Mouse (Mus musculus) layer of hippocampus, postnatal 36 days (tissue): ENCODE results near the gene Ctxn2. TPM values are rescaled to one million over a fixed set of nuclear protein-coding genes. Genes with fewer than 3 reads are reported as not detected.
"Not testable (repeated sequence)": the region's sequence is repeated elsewhere in the genome, so short reads cannot be mapped to it uniquely, and the experiment has no call there.

Experiments
- DNase-seq, 2 experiments: peaks; one replicate each; pipeline ENCODE4 v3.0.0; 2022
- total RNA-seq, 2 experiments: library from RNA; stranded (reverse); gene quantifications; 2 replicates each; pipeline ENCODE4 v1.2.3; 2021

Ctxn2 gene
- 10 to 100 TPM; 11.7 to 14.9 TPM for total RNA-seq

GRCm38 (mm10) chr2:125135903-125136811, at the start of gene Ctxn2:
Gene Ctxn2, plus strand, starts transcription at chr2:125136692.
- peak; percentile 57 to 60 for DNase-seq

GRCm38 (mm10) chr2:125088757-125089156, 47.7 kb upstream of the Ctxn2 start:
- DNase-seq = no peak

- not testable (repeated sequence) for DNase-seq
Observed at GRCm38 (mm10) chr2:125092123-125092522, 44.4 kb upstream of the Ctxn2 start.

GRCm38 (mm10) chr2:125104491-125104890, 32.0 kb upstream of the Ctxn2 start:
- DNase-seq = not testable (repeated sequence)

GRCm38 (mm10) chr2:125106536-125106935, 30.0 kb upstream of the Ctxn2 start:
- DNase-seq = not testable (repeated sequence)

GRCm38 (mm10) chr2:125119381-125120110, 16.9 kb upstream of the Ctxn2 start:
- DNase-seq = peak; percentile 57 to 64

- DNase-seq = no peak
Observed at GRCm38 (mm10) chr2:125122288-125122623, 14.2 kb upstream of the Ctxn2 start.

- DNase-seq = peak; percentile 63 to 72
Observed at GRCm38 (mm10) chr2:125122624-125123476, 13.6 kb upstream of the Ctxn2 start.

- peak in 1 of 2 experiments; percentile 77 for DNase-seq
Observed at GRCm38 (mm10) chr2:125123477-125123852, 13.0 kb upstream of the Ctxn2 start, which contains the start of gene Myef2. Gene Myef2, minus strand, starts transcription at chr2:125123661.

GRCm38 (mm10) chr2:125125824-125126223, 10.7 kb upstream of the Ctxn2 start:
- DNase-seq = no peak

- no peak for DNase-seq
Observed at GRCm38 (mm10) chr2:125126792-125127191, 9.7 kb upstream of the Ctxn2 start.

GRCm38 (mm10) chr2:125134113-125134512, 2.4 kb upstream of the Ctxn2 start:
- DNase-seq = no peak

GRCm38 (mm10) chr2:125136846-125137245, 354 bp downstream of the Ctxn2 start:
- no peak for DNase-seq

- DNase-seq = no peak
Observed at GRCm38 (mm10) chr2:125142336-125142735, 5.8 kb downstream of the Ctxn2 start.

- no peak for DNase-seq
Observed at GRCm38 (mm10) chr2:125152388-125152787, 15.9 kb downstream of the Ctxn2 start, which contains the start of gene Slc12a1. Gene Slc12a1, plus strand, starts transcription at chr2:125152505.

- no peak for DNase-seq
Observed at GRCm38 (mm10) chr2:125154294-125154693, 17.8 kb downstream of the Ctxn2 start.

- DNase-seq = no peak
Observed at GRCm38 (mm10) chr2:125155504-125155903, 19.0 kb downstream of the Ctxn2 start.

- DNase-seq = no peak
Observed at GRCm38 (mm10) chr2:125162012-125162470, 25.5 kb downstream of the Ctxn2 start.

- DNase-seq = peak; percentile 15 to 42
Observed at GRCm38 (mm10) chr2:125178225-125178798, 41.8 kb downstream of the Ctxn2 start.

- no peak for DNase-seq
Observed at GRCm38 (mm10) chr2:125187904-125188303, 51.4 kb downstream of the Ctxn2 start.

- DNase-seq = peak in 1 of 2 experiments; percentile 51
Observed at GRCm38 (mm10) chr2:125189197-125189596, 52.7 kb downstream of the Ctxn2 start.

GRCm38 (mm10) chr2:125192905-125193304, 56.4 kb downstream of the Ctxn2 start:
- DNase-seq = no peak
